Mouse (Mus musculus) kidney, postnatal 4 days (tissue): ENCODE data around the gene Hcn2.

ENCODE experiments used
- DNase-seq, 2 experiments: peaks; one replicate each; pipeline ENCODE4 v3.0.0; 2021; ENCODE audit warnings: mixed read lengths in 2 of 2

The Hcn2 gene

DNA sequence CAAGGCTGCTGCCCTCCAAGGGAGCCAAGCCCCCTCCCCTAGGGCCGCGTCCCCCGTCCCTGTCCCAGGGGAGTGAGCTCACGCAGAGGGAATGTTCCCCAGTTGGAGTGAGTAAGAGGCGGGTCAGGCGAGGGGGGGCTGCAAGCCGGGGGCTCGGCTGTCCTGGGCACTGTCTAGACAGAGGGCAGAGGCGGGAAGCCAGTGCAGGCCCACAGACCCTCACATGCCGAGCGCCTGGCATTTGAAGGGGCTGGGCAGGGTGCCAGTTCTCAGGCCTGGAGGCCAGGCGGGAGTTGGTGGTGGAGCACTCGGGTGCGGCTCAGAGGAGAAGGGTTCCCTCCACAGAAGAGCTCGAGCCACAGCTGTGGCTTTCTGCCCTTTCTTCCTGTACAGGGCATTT is 61.6 kb downstream of the Hcn2 start:
- peak; percentile 78 to 84 for DNase-seq

DNA sequence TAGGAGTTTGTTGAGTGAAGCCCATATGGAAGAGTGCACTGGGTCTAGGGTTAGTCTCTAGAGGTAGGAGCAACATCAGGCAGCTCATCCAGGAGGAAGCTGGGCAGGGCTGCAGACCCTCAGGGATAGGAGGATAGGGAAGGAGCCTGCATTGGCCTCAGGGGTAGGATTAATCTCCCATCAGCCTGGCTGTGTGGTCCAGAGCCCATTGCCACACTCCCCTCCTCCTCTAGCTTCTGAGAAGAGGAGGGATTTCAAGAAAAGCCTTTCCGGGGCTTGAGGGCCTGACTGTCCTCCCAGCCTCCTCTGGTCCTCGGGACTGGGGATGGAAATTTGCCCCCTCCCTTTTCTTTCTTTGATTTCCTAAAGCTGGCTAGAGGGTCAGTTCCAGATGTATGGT is 62.8 kb downstream of the Hcn2 start:
- no peak for DNase-seq

DNA sequence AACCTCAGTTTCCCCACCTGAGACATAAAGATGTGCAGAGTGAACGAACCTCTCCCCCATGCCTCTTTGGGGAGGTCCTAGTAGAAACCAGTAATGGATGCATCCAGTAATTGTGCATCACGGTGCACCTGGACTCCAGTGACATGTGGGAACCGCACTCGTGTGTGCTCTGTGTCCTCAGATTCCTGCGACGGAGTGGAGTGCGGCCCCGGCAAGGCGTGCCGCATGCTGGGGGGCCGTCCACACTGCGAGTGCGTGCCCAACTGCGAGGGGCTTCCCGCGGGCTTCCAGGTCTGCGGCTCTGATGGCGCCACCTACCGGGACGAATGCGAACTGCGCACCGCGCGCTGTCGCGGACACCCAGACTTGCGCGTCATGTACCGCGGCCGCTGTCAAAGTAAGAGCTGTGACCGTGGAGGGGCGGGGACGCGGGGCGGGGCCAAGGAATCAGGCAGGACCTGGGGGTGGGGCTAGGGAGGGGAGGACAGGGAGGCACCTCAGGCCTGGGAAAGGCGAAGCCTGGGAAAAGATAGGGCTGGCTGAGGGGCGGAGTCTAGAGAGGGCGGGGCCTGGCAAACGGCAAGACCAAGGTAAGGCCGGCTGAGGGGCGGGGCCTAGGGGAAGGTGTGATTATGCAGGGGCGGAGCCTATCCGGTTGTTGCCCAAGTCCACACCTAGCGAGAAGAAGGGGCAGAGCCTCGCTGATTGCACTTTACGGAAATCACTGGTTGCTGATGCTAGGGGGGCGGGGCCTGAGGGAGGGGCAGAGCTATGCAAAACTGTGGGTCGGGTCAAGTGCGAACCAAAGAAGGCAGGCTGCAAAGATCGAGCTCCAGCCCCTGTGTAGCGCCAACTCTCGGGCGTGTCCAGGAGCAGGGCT is 63.6 kb downstream of the Hcn2 start:
- DNase-seq = peak; percentile 99

DNA sequence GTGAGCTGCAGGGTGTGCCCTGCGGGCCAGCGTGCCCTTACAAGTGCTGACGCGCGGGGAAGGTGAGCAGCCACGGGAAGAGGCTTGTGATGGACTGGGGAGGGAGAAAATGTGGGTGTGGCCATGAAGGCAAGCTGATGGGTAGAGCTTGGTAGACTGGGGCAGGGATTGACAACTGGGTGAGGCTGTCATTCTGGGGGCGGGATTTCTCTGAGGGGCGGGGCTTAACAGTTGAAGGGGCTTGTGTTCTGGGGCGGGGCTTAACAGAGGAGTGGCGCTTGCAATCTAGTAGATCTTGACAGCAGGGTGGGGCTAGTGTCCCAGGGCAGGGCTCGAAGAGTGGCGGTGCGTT is 64.2 kb downstream of the Hcn2 start:
- peak; percentile 85 to 89 for DNase-seq

DNA sequence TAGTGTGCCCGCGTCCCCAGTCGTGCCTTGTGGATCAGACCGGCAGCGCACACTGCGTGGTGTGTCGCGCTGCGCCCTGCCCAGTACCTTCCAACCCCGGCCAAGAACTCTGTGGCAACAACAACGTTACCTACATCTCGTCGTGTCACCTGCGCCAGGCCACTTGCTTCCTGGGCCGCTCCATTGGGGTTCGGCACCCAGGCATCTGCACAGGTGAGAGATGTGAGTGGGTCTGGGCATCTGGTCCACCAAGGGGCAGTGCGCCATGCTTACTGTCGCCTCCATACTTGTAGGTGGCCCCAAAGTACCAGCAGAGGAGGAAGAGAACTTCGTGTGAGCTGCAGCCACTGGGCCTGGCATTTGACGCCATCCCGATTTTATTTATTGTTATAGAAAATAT is 64.7 kb downstream of the Hcn2 start:
- DNase-seq = no peak

- no peak for DNase-seq
These were observed 65.5 kb downstream of the Hcn2 start for GRCm38 (mm10) chr10:79781956-79782355.

- peak; percentile 58 to 65 for DNase-seq
These were observed 66.6 kb downstream of the Hcn2 start for GRCm38 (mm10) chr10:79783050-79783449.

GRCm38 (mm10) chr10:79783920-79784800 is 67.7 kb downstream of the Hcn2 start:
- DNase-seq = peak; percentile 73 to 78
